Mouse (Mus musculus) kidney, adult 2 months (tissue): ENCODE measurements around the gene Gm11232.

Source experiments
- CTCF ChIP-seq: fragments of 200-500 bp; conservative IDR thresholded peaks from 2 replicates; pipeline ENCODE4 v1.5.1; 2011; ENCODE audit warnings: low read depth, mild to moderate bottlenecking, control low read depth, low read length, moderate library complexity, mixed read lengths; ENCODE audit not compliant: insufficient read depth, insufficient read length
- POLR2A ChIP-seq: fragments of 200-500 bp; IDR thresholded peaks from one replicate; pipeline ENCODE4 v1.6.1; 2011; ENCODE audit warnings: low read depth, low read length, control low read depth

GRCm38 (mm10) chr4:71765529-71765928 lies 7.8 kb upstream of the Gm11232 start:
- TF ChIP-seq CTCF (no peak), POLR2A (no peak)
